Mouse (Mus musculus) cerebellum, adult 2 months (tissue): ENCODE data around the gene Mcm3.

Experiments
- CTCF ChIP-seq: fragments of 200-500 bp; IDR thresholded peaks from 2 replicates; pipeline ENCODE4 v1.5.1; 2011; ENCODE audit warnings: low read depth, mild to moderate bottlenecking, control low read depth, low read length, moderate library complexity, borderline replicate concordance; ENCODE audit not compliant: insufficient read depth
- POLR2A ChIP-seq: fragments of 200-500 bp; IDR thresholded peaks from 2 replicates; pipeline ENCODE4 v1.6.1; 2011; ENCODE audit warnings: low read length, control low read depth, borderline replicate concordance; ENCODE audit not compliant: insufficient read depth

GRCm38 (mm10) chr1:20836551-20837125 lies 16.5 kb upstream of the Mcm3 start:
- no peak for TF ChIP-seq CTCF
- no peak for TF ChIP-seq POLR2A
